Mouse (Mus musculus): ENCODE measurements around the gene Zfp874b. TPM values are rescaled to one million over a fixed set of nuclear protein-coding genes. Genes with fewer than 3 reads are reported as not detected.
"Not testable (repeated sequence)": the region's sequence is repeated elsewhere in the genome, so short reads cannot be mapped to it uniquely, and the experiment has no call there.

Gene Zfp874b
- 1.4 and 2.0 TPM in 2 replicates for polyA plus RNA-seq (2016; fragmentation: Nextera tagmentation; extraction: Ambion mirVana)

GRCm38 (mm10) chr13:67483625-67484423 is at the start of gene Zfp874b:
TSS of gene Zfp874b (minus strand) at chr13:67484258.
- ATAC-seq (ENCODE audit: low FRiP score) = peak; percentile 95
- peak within 1 kb of the TSS; percentile 72 for H3K4me2 ChIP-seq
- no peak within 1 kb of the TSS for H3K27ac ChIP-seq
- peaks cover 14% of the 10 kb centered on the region; the same call in 1 of the 2 replicates for H3K36me3 ChIP-seq (replicated peaks)
- WGBS = 6% methylated on average over 20 of the region's 20 CpGs
- peak within 1 kb of the TSS; percentile 62 for H3K9ac ChIP-seq
- H3K4me1 ChIP-seq = peaks cover 10% of the 10 kb centered on the region
- H3K27me3 ChIP-seq = no peaks in the 10 kb centered on the region
- H3K4me3 ChIP-seq (replicated peaks) = peak within 1 kb of the TSS; percentile 57
- no peaks in the 10 kb centered on the region for H3K9me3 ChIP-seq

- no peaks in the 10 kb centered on the region for H3K36me3 ChIP-seq (replicated peaks)
- peaks cover 15% of the 10 kb centered on the region for H3K4me1 ChIP-seq
- ATAC-seq (ENCODE audit: low FRiP score) = no peak
- no peak overlapping the region for H3K4me3 ChIP-seq (replicated peaks)
- H3K4me2 ChIP-seq = no peak overlapping the region
- H3K9ac ChIP-seq = no peak overlapping the region
- no peaks in the 10 kb centered on the region for H3K9me3 ChIP-seq
- H3K27ac ChIP-seq = no peak overlapping the region
- 78% methylated on average over 3 of the region's 3 CpGs for WGBS
- H3K27me3 ChIP-seq = no peaks in the 10 kb centered on the region
Measured at GRCm38 (mm10) chr13:67527049-67527730, 43.1 kb upstream of the Zfp874b start.

GRCm38 (mm10) chr13:67525753-67526410 is 41.8 kb upstream of the Zfp874b start, which contains the start of the genes Gm26965 and Zfp87:
TSS of gene Gm26965 (minus strand) at chr13:67526151.
TSS of gene Zfp87 (minus strand) at chr13:67526177.
- Histone ChIP-seq H3K27me3 (no peaks in the 10 kb centered on the region), H3K36me3 (replicated peaks) (peaks cover 2% of the 10 kb centered on the region), H3K4me1 (peaks cover 15% of the 10 kb centered on the region), H3K4me3 (replicated peaks) (peak within 1 kb of the TSS; percentile 62), H3K27ac (peak within 1 kb of the TSS; percentile 59; the same call in 1 of the 2 replicates), H3K4me2 (peak within 1 kb of the TSS; percentile 84), H3K9me3 (no peaks in the 10 kb centered on the region), H3K9ac (peak within 1 kb of the TSS; percentile 72)
- 0% methylated on average over 27 of the region's 27 CpGs for WGBS
- ATAC-seq (ENCODE audit: low FRiP score) = peak; percentile 99

- Histone ChIP-seq H3K4me2 (no peak overlapping the region), H3K9me3 (no peaks in the 10 kb centered on the region), H3K36me3 (replicated peaks) (no peaks in the 10 kb centered on the region; the same call in 1 of the 2 replicates), H3K4me1 (peaks cover 9% of the 10 kb centered on the region), H3K9ac (no peak overlapping the region), H3K27ac (no peak overlapping the region), H3K27me3 (no peaks in the 10 kb centered on the region), H3K4me3 (replicated peaks) (no peak overlapping the region; the same call in 1 of the 2 replicates)
- WGBS = 86% methylated on average over 1 of the region's 1 CpGs
- peak; percentile 44; the same call in 1 of the 2 replicates for ATAC-seq (ENCODE audit: low FRiP score)
Measured at GRCm38 (mm10) chr13:67500908-67501307, 16.9 kb upstream of the Zfp874b start.

- Histone ChIP-seq H3K4me3 (replicated peaks) (peak within 1 kb of the TSS; percentile 74), H3K27me3 (no peaks in the 10 kb centered on the region), H3K36me3 (replicated peaks) (peaks cover 2% of the 10 kb centered on the region), H3K4me2 (peak within 1 kb of the TSS; percentile 70), H3K9ac (peak within 1 kb of the TSS; percentile 60), H3K27ac (no peak within 1 kb of the TSS), H3K9me3 (no peaks in the 10 kb centered on the region), H3K4me1 (peaks cover 9% of the 10 kb centered on the region)
- peak; percentile 97 for ATAC-seq (ENCODE audit: low FRiP score)
- WGBS = under 1% methylated on average over 22 of the region's 22 CpGs
Measured at GRCm38 (mm10) chr13:67500084-67500719, 16.1 kb upstream of the Zfp874b start, which contains the start of gene Zfp58. TSS of gene Zfp58 (minus strand) at chr13:67500555.

GRCm38 (mm10) chr13:67495631-67496030 is 11.6 kb upstream of the Zfp874b start:
- WGBS = 88% methylated on average over 1 of the region's 1 CpGs
- Histone ChIP-seq H3K4me1 (peaks cover 9% of the 10 kb centered on the region), H3K36me3 (replicated peaks) (peaks cover 46% of the 10 kb centered on the region), H3K4me3 (replicated peaks) (no peak overlapping the region), H3K9ac (no peak overlapping the region), H3K9me3 (peaks cover 16% of the 10 kb centered on the region), H3K27me3 (no peaks in the 10 kb centered on the region), H3K27ac (no peak overlapping the region), H3K4me2 (no peak overlapping the region)
- ATAC-seq (ENCODE audit: low FRiP score) = no peak

GRCm38 (mm10) chr13:67484424-67484811 is 360 bp upstream of the Zfp874b start:
- WGBS = 48% methylated on average over 8 of the region's 8 CpGs
- Histone ChIP-seq H3K9me3 (no peaks in the 10 kb centered on the region), H3K4me3 (replicated peaks) (peak overlapping the region; percentile 57), H3K9ac (0 out of 2 replicates have a peak overlapping the region, but pooled peaks have one; percentile 62), H3K27ac (no peak overlapping the region), H3K27me3 (no peaks in the 10 kb centered on the region), H3K4me1 (peaks cover 10% of the 10 kb centered on the region), H3K4me2 (peak overlapping the region; percentile 72), H3K36me3 (replicated peaks) (peaks cover 19% of the 10 kb centered on the region; the same call in 1 of the 2 replicates)
- peak; percentile 52 for ATAC-seq (ENCODE audit: low FRiP score)

GRCm38 (mm10) chr13:67481528-67481927 is 2.5 kb downstream of the Zfp874b start:
- Histone ChIP-seq H3K4me1 (peaks cover 10% of the 10 kb centered on the region), H3K27me3 (no peaks in the 10 kb centered on the region), H3K4me2 (no peak overlapping the region), H3K36me3 (replicated peaks) (no peaks in the 10 kb centered on the region), H3K9ac (no peak overlapping the region), H3K4me3 (replicated peaks) (no peak overlapping the region), H3K27ac (no peak overlapping the region), H3K9me3 (no peaks in the 10 kb centered on the region)
- ATAC-seq (ENCODE audit: low FRiP score) = no peak
- WGBS = 66% methylated on average over 4 of the region's 4 CpGs

- Histone ChIP-seq H3K4me2 (no peak overlapping the region), H3K9me3 (no peaks in the 10 kb centered on the region), H3K4me1 (no peaks in the 10 kb centered on the region), H3K27ac (no peak overlapping the region), H3K36me3 (replicated peaks) (0 out of 2 replicates have a peak, but pooled peaks cover 5% of the 10 kb centered on the region), H3K9ac (no peak overlapping the region), H3K27me3 (no peaks in the 10 kb centered on the region), H3K4me3 (replicated peaks) (no peak overlapping the region)
- 87% methylated on average over 3 of the region's 3 CpGs for WGBS
- ATAC-seq (ENCODE audit: low FRiP score) = no peak
Measured at GRCm38 (mm10) chr13:67469274-67469673, 14.8 kb downstream of the Zfp874b start.

- H3K9me3 ChIP-seq; ATAC-seq (ENCODE audit: low FRiP score); H3K4me3 ChIP-seq (replicated peaks); H3K36me3 ChIP-seq (replicated peaks); H3K4me1 ChIP-seq; H3K4me2 ChIP-seq; H3K27ac ChIP-seq; H3K27me3 ChIP-seq; H3K9ac ChIP-seq: not testable (repeated sequence)
- whole genome bisulfite sequencing = 84% methylated on average over 3 of the region's 5 CpGs
Measured at GRCm38 (mm10) chr13:67463506-67464185, 20.4 kb downstream of the Zfp874b start.

GRCm38 (mm10) chr13:67452021-67452309 is 32.1 kb downstream of the Zfp874b start:
- no peak for ATAC-seq (ENCODE audit: low FRiP score)
- Histone ChIP-seq H3K4me2 (peak overlapping the region; percentile 75), H3K9me3 (no peaks in the 10 kb centered on the region), H3K4me3 (replicated peaks) (peak overlapping the region; percentile 54), H3K27ac (no peak overlapping the region), H3K4me1 (peaks cover 11% of the 10 kb centered on the region), H3K36me3 (replicated peaks) (no peaks in the 10 kb centered on the region), H3K9ac (peak overlapping the region; percentile 55; the same call in 1 of the 2 replicates), H3K27me3 (no peaks in the 10 kb centered on the region)
- 8% methylated on average over 3 of the region's 3 CpGs for WGBS
